31 mouse cellular contexts compared by ENCODE assay signal in genomic region chr10:84302821-84303520, GRCm38 (mm10).
DNase-seq lines count a peak whose midpoint lies in the region; ATAC-seq and TF ChIP-seq lines count a peak whose summit lies in the region.
"Had no signal": no experiment of that assay in that cellular context is flagged by ENCODE, and none has a peak within 500 bp of the region (broad histone marks: within the 10 kb centered on the region; RNA-seq: fewer than 3 reads in every experiment).

No protein-coding gene starts in this region.

- 0 out of 2 replicates have a peak, but pooled peaks have one; percentile 7 for TF ChIP-seq CTCF in G1E (IDR thresholded peaks at IDR 0.05; ENCODE audit: low read depth, low read length)

- 56% methylated on average over 7 of the region's 7 CpGs for WGBS in lung, embryonic 16.5 days
- WGBS in limb, embryonic 13.5 days: 36% methylated on average over 7 of the region's 7 CpGs
- whole genome bisulfite sequencing in hindbrain, embryonic 16.5 days: 69% methylated on average over 7 of the region's 7 CpGs

- no peaks in the 10 kb centered on the region for H3K4me1 ChIP-seq in lung, embryonic 16.5 days (replicated peaks; ENCODE audit: control insufficient read depth, insufficient read depth, low read length)
- no peaks in the 10 kb centered on the region for H3K4me1 ChIP-seq in G1E (ENCODE audit: insufficient read depth, low read depth, low read length)
- no peaks in the 10 kb centered on the region; the same call in 1 of the 2 replicates for H3K4me1 ChIP-seq in limb, embryonic 13.5 days
- H3K4me1 ChIP-seq in hindbrain, embryonic 16.5 days (ENCODE audit: control insufficient read depth, insufficient read depth, low read depth, low read length): no peaks in the 10 kb centered on the region
- H3K4me1 ChIP-seq: forebrain, embryonic 15.5 days; liver, embryonic 15.5 days; midbrain, embryonic 12.5 days had no signal

- H3K9me3 ChIP-seq in lung, embryonic 16.5 days (ENCODE audit: control insufficient read depth, low read length): no peaks in the 10 kb centered on the region
- H3K9me3 ChIP-seq in G1E (replicated peaks): peaks cover 33% of the 10 kb centered on the region
- H3K9me3 ChIP-seq in limb, embryonic 13.5 days: no peaks in the 10 kb centered on the region
- no peaks in the 10 kb centered on the region for H3K9me3 ChIP-seq in hindbrain, embryonic 16.5 days (ENCODE audit: control insufficient read depth, low read length)
- H3K9me3 ChIP-seq: embryonic facial prominence, embryonic 13.5 days; forebrain, embryonic 10.5 days; forebrain, embryonic 15.5 days; hindbrain, embryonic 13.5 days; kidney, embryonic 15.5 days; liver, embryonic 15.5 days; midbrain, embryonic 12.5 days had no signal

- no peak overlapping the region for H3K4me3 ChIP-seq in lung, embryonic 16.5 days (ENCODE audit: low read length)
- H3K4me3 ChIP-seq in G1E (ENCODE audit: low read depth, low read length): no peak overlapping the region
- no peak overlapping the region for H3K4me3 ChIP-seq in limb, embryonic 13.5 days
- H3K4me3 ChIP-seq in hindbrain, embryonic 16.5 days (ENCODE audit: low read length): no peak overlapping the region
- H3K4me3 ChIP-seq: embryonic facial prominence, embryonic 13.5 days; forebrain, embryonic 10.5 days; forebrain, embryonic 15.5 days; hindbrain, embryonic 13.5 days; kidney, embryonic 15.5 days; layer of hippocampus, adult 2 months; left cerebral cortex, adult 2 months; liver, embryonic 15.5 days; midbrain, embryonic 12.5 days; myocyte had no signal

- H3K36me3 ChIP-seq in lung, embryonic 16.5 days (ENCODE audit: control insufficient read depth, insufficient read depth, low read length): no peaks in the 10 kb centered on the region
- H3K36me3 ChIP-seq in G1E (replicated peaks): no peaks in the 10 kb centered on the region
- no peaks in the 10 kb centered on the region for H3K36me3 ChIP-seq in limb, embryonic 13.5 days
- no peaks in the 10 kb centered on the region for H3K36me3 ChIP-seq in hindbrain, embryonic 16.5 days (ENCODE audit: control insufficient read depth, insufficient read depth, low read length)
- H3K36me3 ChIP-seq: embryonic facial prominence, embryonic 13.5 days; forebrain, embryonic 10.5 days; forebrain, embryonic 15.5 days; hindbrain, embryonic 13.5 days; kidney, embryonic 15.5 days; liver, embryonic 15.5 days; midbrain, embryonic 12.5 days had no signal

- ATAC-seq in lung, embryonic 16.5 days (ENCODE audit: low read depth): peak; percentile 38; the same call in 1 of the 2 replicates
- no peak for ATAC-seq in G1E (ENCODE audit: extremely low read depth, insufficient number of reproducible peaks, low FRiP score, poor library complexity, severe bottlenecking)
- peak; percentile 28; the same call in 1 of the 2 replicates for ATAC-seq in limb, embryonic 13.5 days (ENCODE audit: low FRiP score, low read depth)
- no peak for ATAC-seq in hindbrain, embryonic 16.5 days
- ATAC-seq: forebrain, embryonic 15.5 days; inflammation-experienced regulatory T-cells, adult 6 months had no signal

- no peak overlapping the region for H3K9ac ChIP-seq in lung, embryonic 16.5 days (ENCODE audit: low read length)
- no peak overlapping the region for H3K9ac ChIP-seq in limb, embryonic 13.5 days
- no peak overlapping the region for H3K9ac ChIP-seq in hindbrain, embryonic 16.5 days (ENCODE audit: low read depth, low read length)
- H3K9ac ChIP-seq: embryonic facial prominence, embryonic 13.5 days; forebrain, embryonic 15.5 days; hindbrain, embryonic 13.5 days; kidney, embryonic 15.5 days; liver, embryonic 15.5 days; lung, embryonic 14.5 days; midbrain, embryonic 12.5 days had no signal

- no peaks in the 10 kb centered on the region for H3K27me3 ChIP-seq in lung, embryonic 16.5 days (ENCODE audit: control insufficient read depth, insufficient read depth, low read depth, low read length)
- H3K27me3 ChIP-seq in G1E (ENCODE audit: insufficient read depth, low read length): no peaks in the 10 kb centered on the region
- H3K27me3 ChIP-seq in limb, embryonic 13.5 days: no peaks in the 10 kb centered on the region
- no peaks in the 10 kb centered on the region for H3K27me3 ChIP-seq in hindbrain, embryonic 16.5 days (replicated peaks; ENCODE audit: control insufficient read depth, insufficient read depth, low read length)
- H3K27me3 ChIP-seq: embryonic facial prominence, embryonic 13.5 days; forebrain, embryonic 15.5 days; hindbrain, embryonic 13.5 days; kidney, embryonic 15.5 days; liver, embryonic 15.5 days; midbrain, embryonic 12.5 days had no signal

- no peak overlapping the region for H3K4me2 ChIP-seq in lung, embryonic 16.5 days (ENCODE audit: low read depth, low read length)
- H3K4me2 ChIP-seq in limb, embryonic 13.5 days (replicated peaks): no peak overlapping the region
- no peak overlapping the region for H3K4me2 ChIP-seq in hindbrain, embryonic 16.5 days (ENCODE audit: low read length)
- H3K4me2 ChIP-seq: embryonic facial prominence, embryonic 13.5 days; forebrain, embryonic 15.5 days; heart, embryonic 11.5 days; hindbrain, embryonic 13.5 days; kidney, embryonic 15.5 days; liver, embryonic 15.5 days; lung, embryonic 14.5 days; midbrain, embryonic 12.5 days had no signal

- H3K27ac ChIP-seq in lung, embryonic 16.5 days (ENCODE audit: low read length): no peak overlapping the region
- H3K27ac ChIP-seq in limb, embryonic 13.5 days: no peak overlapping the region
- H3K27ac ChIP-seq in hindbrain, embryonic 16.5 days (ENCODE audit: low read depth, low read length): no peak overlapping the region
- H3K27ac ChIP-seq: embryonic facial prominence, embryonic 13.5 days; forebrain, embryonic 10.5 days; forebrain, embryonic 15.5 days; hindbrain, embryonic 13.5 days; kidney, embryonic 15.5 days; layer of hippocampus, adult 2 months; left cerebral cortex, adult 2 months; liver, embryonic 15.5 days; midbrain, embryonic 12.5 days had no signal

- no peak for DNase-seq in lung, postnatal 25 days (ENCODE audit: low spot score)
- no peak for DNase-seq in G1E (ENCODE audit: low spot score)
- peak; percentile 68 for DNase-seq in ZHBTc4 (ENCODE audit: low read depth, low spot score)
- no peak for DNase-seq in cerebellum, adult 8-10 months
- no peak for DNase-seq in thymus, postnatal 4 days
- DNase-seq: adrenal gland, postnatal 36 days; B cell, adult 2 months; cerebellum, adult 18-20 months; cerebellum, postnatal 14 days; gastrocnemius, postnatal 10 days; heart, postnatal 4 days; kidney, adult 11 months; kidney, postnatal 36 days; lung, embryonic 14.5 days; lung, postnatal 36 days; right cerebral cortex, postnatal 25 days had no signal

Comparison
In these comparisons a context has a peak if more than half of its experiments do, and no peak if none do; other contexts are left out.
1. ATAC-seq: peak in lung, embryonic 16.5 days (single experiment) and limb, embryonic 13.5 days (single experiment); none in G1E (single experiment) and hindbrain, embryonic 16.5 days (single experiment).